Mouse (Mus musculus) layer of hippocampus, adult 9-10 months (tissue): ENCODE results near the gene Prdx3.
"Not testable (repeated sequence)": the region's sequence is repeated elsewhere in the genome, so short reads cannot be mapped to it uniquely, and the experiment has no call there.

Source experiments
- DNase-seq: peaks from one replicate; pipeline ENCODE4 v3.0.0; 2022; ENCODE audit warnings: low spot score

Prdx3 gene

DNA sequence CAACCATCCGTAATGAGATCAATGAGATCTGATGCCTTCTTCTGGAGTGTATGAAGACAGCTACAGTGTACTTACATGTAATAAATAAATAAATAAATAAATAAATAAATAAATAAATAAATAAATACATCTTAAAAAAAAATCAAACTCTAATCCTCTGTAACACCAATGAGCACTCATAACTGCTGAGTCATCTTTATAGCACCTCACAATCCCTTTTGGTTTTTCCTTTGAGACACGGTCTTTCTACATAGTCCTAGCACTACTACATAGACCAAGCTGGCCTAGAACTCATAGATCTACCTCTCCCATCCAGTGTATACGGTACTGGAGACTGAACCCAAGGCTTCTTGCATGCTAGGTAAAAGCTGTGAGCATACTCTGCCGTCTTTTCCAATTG is 8.2 kb downstream of the Prdx3 start:
- not testable (repeated sequence) for DNase-seq

DNA sequence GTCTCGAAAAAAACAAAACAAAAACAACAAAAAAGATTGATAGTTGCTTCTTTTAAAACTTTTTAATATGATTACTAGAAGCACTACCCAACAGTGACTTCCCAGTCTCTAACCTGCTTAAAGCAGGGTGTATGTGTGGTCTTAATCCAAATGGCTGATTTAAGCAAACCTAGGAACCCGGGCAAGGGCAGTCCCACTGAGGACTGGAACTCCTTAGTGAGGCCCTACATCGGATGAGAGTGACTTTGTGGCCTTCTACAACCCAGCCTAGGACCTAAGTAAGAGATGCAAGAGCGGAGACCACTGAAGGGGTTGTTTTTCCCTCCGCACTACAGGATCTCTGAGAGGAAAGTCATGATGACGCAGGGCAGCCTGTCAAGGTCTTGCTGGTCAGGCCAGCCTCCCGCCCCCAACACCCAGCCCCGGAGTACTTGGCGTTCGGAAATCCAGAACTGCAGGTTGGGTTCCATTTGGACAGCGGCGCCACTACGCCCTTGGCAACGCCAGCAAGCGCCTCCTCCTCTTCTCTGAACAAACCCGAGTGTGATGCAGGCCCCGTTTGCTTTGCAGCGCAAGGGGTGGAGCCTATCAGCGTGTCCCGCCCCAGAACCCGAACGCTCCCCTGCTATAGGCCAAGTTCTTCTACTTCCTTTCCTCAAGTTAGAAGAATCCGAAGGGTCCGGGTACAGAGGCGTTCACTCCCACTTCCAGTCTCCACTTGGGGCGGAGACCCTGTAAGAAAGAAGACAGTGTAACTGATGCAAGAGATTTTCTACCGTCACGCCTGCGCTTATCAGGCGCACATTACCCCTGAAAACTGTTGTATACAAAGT is 13.3 kb downstream of the Prdx3 start, which contains the start of gene Sfxn4:
Sfxn4 (minus strand) TSS at position 612 of the 833 bp plus-strand sequence.
- DNase-seq: peak; percentile 87

DNA sequence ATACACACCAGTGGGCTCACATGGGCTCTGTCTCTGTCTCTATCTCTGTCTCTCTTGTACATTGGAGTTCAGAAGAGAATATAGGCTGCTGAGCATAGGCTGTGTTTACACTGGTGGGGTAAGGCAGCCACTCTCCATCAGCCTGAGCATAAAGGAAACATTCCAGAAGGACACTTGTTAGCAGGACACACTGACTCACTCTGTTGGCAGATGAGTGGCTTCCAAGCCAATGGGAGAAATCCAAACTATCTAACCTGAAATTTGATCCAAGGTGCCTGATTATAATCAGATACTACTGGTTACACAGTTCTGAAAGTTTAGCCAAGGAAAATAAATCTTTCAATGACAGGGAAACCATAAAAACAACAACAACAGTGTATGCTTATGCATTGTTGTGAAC is 28.6 kb downstream of the Prdx3 start:
- no peak for DNase-seq

DNA sequence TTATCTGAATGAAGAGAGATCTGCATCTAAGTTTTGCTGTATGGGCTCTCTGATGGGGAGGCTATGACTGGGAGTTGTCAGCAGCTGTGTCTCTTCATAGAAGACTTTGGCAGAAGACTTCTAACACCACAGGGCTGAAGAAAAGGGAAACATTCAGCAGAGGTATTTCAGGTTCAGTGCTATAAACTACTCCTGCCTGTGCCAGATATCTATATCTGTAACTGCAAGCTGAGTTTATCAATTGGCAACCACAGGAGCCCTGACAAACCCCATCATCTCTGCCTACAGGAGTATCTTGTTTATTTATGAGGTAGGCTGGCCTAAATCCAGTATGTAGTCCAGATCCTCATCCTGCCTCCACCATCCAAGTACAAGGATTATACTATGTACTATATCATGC is 31.0 kb downstream of the Prdx3 start:
- no peak for DNase-seq

DNA sequence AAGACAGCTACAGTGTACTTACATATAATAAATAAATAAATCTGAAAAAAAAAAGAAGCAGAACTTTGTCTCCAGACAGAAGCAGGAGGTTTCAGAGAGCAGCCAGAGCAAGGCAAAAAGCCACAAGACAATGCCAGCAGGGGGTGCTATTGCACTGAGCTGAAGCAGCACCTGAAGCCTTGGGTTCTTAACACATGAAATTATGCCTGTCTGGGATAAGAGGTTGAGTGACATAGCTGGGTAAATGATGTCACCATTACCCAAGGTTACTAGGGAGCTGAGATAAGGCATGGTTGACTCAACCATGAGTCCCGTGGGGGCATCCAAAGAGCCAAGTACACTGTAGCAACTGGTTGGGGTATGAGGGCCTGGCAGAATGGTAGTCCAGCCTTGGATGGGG is 36.6 kb downstream of the Prdx3 start:
- DNase-seq: peak; percentile 26

DNA sequence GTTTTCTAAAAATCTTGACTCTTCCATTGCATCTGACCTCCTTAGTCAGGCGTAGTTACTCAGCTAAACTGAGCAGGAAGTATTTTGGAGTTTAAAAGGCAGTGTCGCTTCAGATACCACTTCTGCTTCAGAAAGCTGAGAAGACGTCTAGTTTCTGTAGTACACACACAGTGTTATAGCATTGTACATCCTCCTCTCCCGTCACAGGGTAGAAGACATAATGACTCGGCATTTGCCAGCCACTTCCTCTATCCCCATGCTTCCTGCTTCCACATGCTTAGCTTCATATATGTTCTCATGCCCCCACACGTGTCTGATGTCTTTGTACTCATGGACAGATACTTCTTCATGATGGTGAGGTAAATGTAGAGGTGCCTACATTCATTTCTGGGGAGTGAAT is 55.7 kb downstream of the Prdx3 start:
- no peak for DNase-seq
